Mouse (Mus musculus): ENCODE data around the gene Rasgef1b.

- TF ChIP-seq CTCF (IDR thresholded peaks at IDR 0.05), result no peak
- TF ChIP-seq EP300 (IDR thresholded peaks at IDR 0.05), result no peak
Measured at GRCm38 (mm10) chr5:99445242-99445641, 283.6 kb downstream of the Rasgef1b start.

All from lung, postnatal 0 days (tissue).